Mouse (Mus musculus) T-helper 2 cell (primary cell): ENCODE measurements around the gene Atp5mpl.

Experiments
- in situ Hi-C: fragments of 300-600 bp; cut with MboI, MseI; formaldehyde crosslinking; loops from one replicate; pipeline ENCODE4 v1.15.1; 2025; ENCODE audit warnings: high pct_unique_total_duplicates

Atp5mpl gene

DNA sequence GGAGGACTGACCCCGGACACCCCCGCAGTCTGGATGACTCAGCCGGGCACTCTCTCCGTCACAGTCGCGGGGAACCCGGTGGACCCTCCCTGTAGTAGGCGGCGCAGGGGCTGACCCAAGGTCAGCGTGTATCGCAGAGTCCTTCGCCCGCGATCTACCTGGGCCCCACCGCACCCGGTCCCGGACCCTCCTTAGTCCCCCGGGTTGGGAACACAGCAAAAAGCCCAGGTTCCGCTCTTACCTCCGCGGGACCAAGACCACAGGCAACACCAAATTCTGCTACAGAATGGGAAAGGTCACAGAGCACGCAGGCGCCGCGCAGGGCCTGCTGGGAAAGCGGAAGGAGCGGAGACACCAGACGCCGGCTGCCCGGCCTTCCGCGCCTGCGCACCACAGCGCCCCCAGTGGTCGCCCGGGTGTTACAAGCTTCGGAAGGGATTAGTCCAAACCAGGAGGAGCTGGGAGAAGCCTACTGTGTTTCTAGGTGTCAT is at the start of gene Atp5mpl:
TSS of gene Atp5mpl (minus strand) at position 295 of the 491 bp plus-strand sequence.
- in situ Hi-C loops = no loop called here

GRCm38 (mm10) chr12:112016346-112016745 is 49.6 kb upstream of the Atp5mpl start:
- in situ Hi-C loops = no loop called here

GRCm38 (mm10) chr12:112013271-112013801 is 46.6 kb upstream of the Atp5mpl start:
- in situ Hi-C loops = no loop called here

GRCm38 (mm10) chr12:112012511-112013270 is 45.9 kb upstream of the Atp5mpl start:
- in situ Hi-C loops = no loop called here

DNA sequence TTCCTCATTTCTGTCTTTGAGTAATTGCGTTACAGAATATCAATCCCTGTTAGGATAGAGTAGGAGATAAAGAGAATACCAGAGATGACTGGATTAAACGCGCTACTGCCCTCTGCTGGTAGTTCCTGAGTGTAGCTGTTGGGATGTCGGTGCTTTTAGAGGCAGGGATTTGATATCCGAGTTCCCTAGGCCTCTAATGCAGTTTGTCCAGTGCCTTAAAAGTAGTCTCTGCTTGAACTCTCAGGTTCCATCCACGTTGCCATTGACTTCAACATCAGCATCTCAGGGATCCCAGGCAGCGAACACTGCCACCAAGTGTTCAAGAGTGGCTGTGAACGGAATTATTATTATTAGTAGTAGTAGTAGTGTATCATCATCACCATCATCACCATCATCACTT is 34.4 kb upstream of the Atp5mpl start:
- in situ Hi-C loops = no loop called here

- in situ Hi-C loops = loop anchor here (5.0 kb wide), 1 partner anchor 107 kb away; no protein-coding TSS in a partner anchor
Observed at GRCm38 (mm10) chr12:111999735-112000134, 33.0 kb upstream of the Atp5mpl start.

GRCm38 (mm10) chr12:111995161-111995560 is 28.4 kb upstream of the Atp5mpl start:
- in situ Hi-C loops = loop anchor here (5.0 kb wide), 1 partner anchor 103 kb away; no protein-coding TSS in a partner anchor

GRCm38 (mm10) chr12:111992626-111993025 is 25.8 kb upstream of the Atp5mpl start:
- in situ Hi-C loops = no loop called here

GRCm38 (mm10) chr12:111986756-111987155 is 20.0 kb upstream of the Atp5mpl start:
- in situ Hi-C loops = no loop called here

GRCm38 (mm10) chr12:111983165-111983564 is 16.4 kb upstream of the Atp5mpl start:
- in situ Hi-C loops = no loop called here

DNA sequence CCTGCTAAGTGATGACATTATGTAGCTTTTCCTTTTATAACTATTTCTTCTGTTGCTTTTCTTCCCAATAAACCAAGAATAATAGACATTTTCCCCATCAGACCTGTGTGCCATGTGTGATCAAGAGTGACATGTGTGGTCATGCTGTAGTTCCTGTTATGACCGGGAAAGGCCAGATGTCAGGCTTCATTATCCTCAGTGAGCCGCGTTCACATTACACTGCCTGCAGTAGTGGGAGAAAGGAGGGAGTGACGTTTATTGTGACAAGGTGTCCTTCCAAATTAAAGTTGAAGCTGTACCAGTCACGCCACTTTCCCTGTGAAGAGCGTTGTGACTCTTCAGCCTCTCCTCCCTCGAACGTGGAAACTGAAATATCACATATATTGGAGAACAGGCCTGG is 15.1 kb upstream of the Atp5mpl start:
- in situ Hi-C loops = no loop called here

DNA sequence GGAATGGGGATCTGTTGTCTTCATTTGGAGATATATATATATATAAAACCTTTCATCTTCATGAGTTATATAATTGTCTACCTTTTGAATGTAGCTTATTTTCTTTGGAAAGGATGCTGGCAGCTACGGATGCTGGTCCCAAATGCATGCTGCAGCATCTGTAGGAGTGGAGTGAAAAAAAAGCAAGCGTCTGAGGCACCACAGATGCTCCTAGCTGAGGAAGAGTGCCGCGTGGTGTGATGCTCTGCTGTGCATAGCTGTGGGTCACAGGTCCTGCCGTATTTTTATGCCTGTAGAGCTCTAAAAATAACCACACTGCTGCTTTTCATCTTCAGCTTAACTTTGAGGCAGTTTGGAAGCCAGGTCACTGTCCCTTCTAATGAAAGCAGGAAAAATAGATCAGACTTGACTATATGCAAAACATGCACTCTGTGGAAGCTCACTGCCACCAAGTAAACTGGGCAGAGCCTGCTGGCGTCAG is 14.2 kb upstream of the Atp5mpl start, which contains the start of gene Rd3l:
TSS of gene Rd3l (minus strand) at position 431 of the 481 bp plus-strand sequence.
- in situ Hi-C loops = no loop called here

GRCm38 (mm10) chr12:111978274-111978673 is 11.5 kb upstream of the Atp5mpl start:
- in situ Hi-C loops = no loop called here

GRCm38 (mm10) chr12:111977138-111977537 is 10.4 kb upstream of the Atp5mpl start:
- in situ Hi-C loops = no loop called here

GRCm38 (mm10) chr12:111974578-111974977 is 7.8 kb upstream of the Atp5mpl start:
- in situ Hi-C loops = no loop called here

DNA sequence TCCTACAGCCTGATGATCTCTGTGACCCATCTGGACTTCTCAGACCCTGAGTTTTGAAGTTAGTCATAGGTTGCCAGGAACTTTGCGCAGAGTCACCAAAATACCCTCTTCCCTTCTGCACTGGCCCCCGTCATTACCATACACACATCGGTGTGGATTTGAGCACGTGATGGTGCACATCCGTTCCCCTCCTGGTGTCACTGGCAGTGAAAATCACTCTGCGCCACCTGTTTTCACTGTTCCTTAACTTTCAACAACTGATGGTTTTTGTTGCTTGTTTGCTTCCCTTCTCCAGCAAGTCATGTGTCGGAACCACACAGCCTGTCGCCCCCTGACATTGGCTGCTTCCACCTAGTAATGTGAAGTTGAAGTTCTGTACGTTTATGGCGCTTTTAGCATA is 5.7 kb upstream of the Atp5mpl start:
- in situ Hi-C loops = no loop called here

DNA sequence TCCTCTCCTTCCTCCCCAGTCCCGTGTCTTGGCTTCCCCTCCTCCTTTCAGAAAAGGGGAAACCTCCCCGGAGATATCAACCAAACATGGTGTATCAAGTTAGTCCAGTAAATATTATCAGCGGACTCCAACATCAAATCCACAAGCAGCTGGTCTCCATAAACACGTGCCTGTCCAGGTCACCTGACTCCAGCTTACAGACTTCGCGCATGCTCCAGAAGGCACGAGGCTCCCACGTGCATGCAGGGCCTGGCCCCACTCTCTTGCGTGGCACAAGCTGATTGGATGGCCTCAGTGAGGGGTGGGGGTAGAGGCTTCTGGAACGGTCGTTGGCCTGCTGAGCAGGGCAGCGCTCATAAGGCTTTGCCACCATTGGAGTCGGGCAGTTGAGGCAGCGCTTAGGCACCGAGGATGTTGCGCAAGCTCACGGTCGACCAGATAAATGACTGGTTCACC is 4.5 kb upstream of the Atp5mpl start, which contains the start of gene Tdrd9:
TSS of gene Tdrd9 (plus strand) at position 329 of the 456 bp plus-strand sequence.
- in situ Hi-C loops = no loop called here

GRCm38 (mm10) chr12:111970085-111970484 is 3.3 kb upstream of the Atp5mpl start:
- in situ Hi-C loops = no loop called here

DNA sequence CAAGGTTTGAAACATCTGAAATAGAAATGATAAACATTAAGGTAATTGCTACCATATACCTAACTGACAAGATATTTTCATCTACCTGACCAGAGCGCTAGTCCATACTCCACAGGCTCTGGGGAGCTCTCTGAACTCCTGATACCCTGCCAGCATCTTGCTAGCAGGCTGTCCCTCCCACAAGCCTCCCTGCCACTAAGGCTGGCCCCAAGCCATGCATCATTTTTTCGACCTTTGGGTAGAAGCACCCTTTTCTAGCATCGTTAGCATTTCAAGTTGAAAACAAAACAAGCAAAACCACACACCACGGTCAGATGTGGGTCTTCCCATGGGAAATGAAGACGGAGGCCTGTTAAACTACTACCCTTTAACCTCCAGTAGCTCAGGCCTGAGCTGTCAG is 3.4 kb downstream of the Atp5mpl start:
- in situ Hi-C loops = no loop called here

DNA sequence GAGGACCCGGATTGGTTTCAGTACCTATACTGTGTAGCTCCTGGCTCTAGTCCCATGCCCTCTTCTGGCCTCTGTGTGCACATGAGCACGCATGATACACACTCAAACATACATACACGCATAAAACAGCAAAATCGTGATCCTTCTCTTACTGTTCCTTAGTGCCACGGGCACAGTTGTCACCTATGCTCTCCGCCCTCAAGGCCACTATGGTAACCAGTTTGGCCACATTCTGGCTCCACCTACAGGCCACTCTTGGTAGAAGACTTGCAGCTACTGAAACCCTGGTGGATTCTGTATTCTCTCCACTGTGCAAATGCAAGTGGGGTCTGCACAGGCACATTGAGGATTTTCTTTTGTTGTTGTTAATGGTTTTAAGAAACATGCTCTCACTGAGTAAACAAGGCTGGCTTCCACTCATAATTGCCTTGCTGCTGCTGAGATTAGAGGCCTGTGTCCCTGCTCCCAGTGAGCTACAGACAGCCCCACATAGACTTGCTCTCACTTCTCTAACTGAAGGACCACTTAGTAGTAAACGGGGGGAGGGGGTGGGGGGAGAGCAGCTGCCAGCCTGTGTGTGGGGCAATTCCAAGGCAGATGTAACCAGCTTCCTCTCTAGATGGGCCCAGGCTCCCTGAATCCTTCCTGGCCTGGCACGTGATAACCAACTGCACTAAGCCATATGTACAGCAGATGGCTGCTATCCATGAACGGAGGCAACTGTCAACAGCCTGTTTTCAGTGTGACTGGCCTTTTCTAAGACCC is 8.5 kb downstream of the Atp5mpl start:
- in situ Hi-C loops = no loop called here

DNA sequence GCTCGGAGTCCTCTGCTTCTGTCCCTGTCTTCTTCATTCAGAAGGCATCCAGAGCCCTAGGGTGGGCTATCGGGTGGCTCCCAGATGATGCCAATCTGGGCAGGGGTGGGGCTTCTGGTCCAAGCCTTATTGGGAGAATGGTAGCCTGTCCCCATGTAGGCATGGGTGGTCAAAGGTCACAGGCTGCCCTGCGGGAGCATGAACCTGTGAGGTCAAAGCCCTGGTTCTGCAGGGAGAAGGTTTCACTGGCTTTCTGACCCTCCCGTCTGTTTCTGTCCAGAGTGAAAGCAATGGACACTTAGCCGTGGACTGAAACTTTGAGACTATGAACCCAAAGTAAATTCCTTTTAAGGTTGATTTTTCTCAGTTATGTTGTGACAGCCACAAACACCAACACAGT is 10.6 kb downstream of the Atp5mpl start:
- in situ Hi-C loops = no loop called here

- in situ Hi-C loops = loop anchor here (5.0 kb wide), 1 partner anchor 74 kb away; no protein-coding TSS in a partner anchor
Observed at GRCm38 (mm10) chr12:111951701-111952100, 15.1 kb downstream of the Atp5mpl start.
